Mouse (Mus musculus): ENCODE data around the gene Spink8. TPM values are rescaled to one million over a fixed set of nuclear protein-coding genes. Genes with fewer than 3 reads are reported as not detected.

The Spink8 gene
- total RNA-seq, 2 experiments from 2014 or later, result not detected

DNA sequence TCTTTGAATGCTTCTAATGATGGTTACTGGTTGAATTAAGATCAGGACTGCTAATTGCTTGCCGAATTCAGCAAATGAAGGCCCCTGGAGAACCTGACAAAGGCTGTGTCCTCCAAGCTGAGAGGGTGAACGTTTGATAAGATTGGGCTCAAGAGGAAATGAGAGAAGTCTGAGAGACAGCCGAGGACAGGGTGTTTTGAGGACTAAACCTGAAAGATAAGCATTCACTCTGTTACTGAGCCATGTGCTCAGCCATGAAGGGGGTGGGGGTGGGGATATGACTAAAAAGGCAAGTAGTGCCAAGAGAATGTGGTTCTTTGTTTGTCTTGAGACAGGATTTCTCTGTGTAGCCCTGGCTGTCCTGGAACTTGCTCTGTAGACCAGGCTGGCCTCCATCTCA, 51.0 kb downstream of the Spink8 start:
- no peak for ATAC-seq (replicated peaks; ENCODE audit: low FRiP score, poor library complexity, severe bottlenecking)

DNA sequence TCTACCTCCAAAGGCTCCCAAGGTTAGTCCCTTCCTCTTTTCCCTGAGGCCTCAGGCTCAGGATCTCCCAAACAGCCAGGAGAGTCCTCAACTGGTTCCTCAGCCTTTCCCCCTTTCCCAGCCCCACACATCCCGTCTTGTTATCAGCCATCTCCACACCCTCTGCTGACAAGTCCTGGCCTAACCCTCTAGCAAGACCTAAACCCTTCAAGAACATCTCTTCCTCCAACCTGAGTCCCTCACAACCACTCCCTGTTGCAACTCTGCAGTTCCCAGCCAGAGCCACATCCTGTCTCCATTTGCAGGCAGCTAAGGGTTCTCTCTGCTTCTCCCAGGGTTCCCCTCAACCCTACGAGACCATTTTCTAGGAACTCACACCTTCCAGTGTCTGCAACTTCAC, 54.1 kb downstream of the Spink8 start:
- ATAC-seq (replicated peaks; ENCODE audit: low FRiP score, poor library complexity, severe bottlenecking), result no peak

DNA sequence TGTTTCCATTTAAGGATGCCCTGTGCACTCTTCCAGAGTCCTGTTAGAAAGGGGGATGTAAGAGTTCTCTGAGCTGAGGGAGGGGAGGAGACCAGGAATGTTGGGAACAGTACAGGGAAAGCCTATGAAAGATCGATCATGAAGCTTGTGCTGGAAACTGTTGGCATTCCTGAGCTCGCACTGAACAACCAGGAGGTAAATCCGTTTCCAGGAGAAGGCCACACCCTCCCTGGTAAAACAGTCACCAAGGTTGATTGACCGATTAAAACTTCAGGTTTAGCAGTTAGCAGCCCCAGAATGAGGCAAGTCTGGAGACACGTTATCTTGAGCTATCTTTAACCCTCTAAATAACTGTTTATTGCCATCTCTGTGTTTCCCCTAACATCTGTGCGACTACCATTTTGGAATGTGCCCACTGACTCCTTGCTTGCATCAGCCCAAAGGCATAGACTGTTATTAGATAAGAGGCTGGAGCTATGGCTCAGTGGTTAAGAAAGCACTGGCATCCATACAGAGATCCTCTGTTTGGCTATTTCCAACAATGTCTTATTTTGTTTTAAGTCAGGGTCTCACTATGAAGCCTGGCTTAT, 59.0 kb downstream of the Spink8 start:
- ATAC-seq (replicated peaks; ENCODE audit: low FRiP score, poor library complexity, severe bottlenecking), result no peak

DNA sequence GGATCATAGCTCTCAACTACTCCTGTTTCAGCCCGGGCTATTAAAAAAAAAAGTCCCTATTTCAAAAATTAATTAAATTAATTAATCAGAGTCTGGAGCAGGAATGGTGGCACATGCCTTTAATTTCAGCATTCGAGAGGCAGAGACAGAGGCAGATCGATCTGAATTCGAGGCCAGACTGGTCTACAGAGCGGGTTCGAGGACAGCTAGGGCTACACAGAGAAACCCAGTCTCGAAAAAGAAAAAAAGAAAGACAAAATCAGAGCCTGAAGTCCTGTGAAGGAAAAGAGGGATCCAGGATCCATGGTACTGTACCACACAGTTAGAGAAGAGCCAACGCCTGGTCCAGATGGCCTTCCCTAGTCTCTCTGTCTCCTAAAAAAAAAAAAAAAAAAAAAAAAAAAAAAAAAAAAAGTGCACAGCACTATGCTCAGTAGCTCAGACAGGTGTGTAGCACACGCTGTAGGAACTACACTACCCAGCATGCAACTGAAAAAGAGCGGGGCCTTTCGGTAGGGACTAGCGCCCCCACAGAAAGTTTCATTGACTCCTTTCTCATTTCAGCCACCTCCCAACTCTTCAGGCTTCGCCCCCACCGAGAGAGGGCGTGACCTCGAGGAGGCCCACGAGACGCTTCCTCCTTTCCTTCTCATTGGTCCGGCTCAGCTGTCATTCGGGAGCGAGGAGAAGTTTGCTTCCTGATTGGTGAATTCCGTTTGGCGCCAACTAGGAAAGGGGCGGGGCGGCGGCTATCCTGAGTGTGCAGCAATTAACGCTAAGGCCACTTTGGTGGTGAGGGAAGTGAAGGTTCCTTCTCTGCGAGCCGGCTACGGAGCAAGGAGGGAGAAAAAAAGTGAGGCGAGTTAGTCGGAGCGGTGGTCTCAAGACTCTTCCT, 63.0 kb downstream of the Spink8 start, which contains the start of gene Cdc25a:
Gene Cdc25a (plus strand): TSS at position 783 of the 895 bp plus-strand sequence.
- peak; percentile 98 for ATAC-seq (replicated peaks; ENCODE audit: low FRiP score, poor library complexity, severe bottlenecking)

DNA sequence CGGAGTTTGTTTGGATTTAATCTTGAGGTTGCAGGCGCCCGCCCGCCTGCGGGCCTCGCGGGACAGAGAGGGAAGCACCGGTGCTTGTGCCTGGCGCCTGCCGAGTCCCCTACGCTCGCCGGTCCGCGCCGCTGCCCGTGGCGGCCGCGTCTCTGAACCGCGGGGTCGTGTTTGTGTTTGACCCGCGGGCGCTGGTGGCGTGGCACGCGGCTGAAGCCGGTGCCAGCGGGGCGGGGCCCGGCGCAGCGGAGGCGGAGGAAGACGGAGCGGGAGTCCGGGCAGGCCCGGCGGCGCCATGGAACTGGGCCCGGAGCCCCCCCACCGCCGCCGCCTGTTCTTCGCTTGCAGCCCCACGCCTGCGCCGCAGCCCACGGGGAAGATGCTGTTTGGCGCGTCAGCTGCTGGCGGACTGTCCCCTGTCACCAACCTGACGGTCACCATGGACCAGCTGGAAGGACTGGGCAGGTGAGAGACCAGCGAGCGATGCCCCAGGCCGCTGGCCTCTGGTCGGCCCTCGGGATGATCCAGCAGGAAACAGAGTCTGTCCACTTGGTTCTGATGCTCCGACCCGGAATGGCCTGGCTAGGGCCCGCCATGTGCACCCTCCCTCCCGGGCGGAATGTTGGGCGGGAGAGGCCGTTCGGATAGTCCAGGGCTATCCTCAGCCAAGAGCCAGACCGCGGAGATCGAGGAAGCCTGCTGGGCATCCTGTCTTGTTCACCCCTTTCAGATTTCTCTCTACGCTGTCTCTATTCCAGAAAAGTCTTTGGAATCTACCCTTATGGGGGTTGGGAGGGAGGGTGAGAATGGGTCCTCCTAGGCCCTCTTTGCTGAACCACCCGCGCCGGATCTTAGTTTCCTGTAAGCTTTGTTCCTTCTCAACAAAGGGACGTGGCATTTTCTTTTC, 63.9 kb downstream of the Spink8 start:
- ATAC-seq (replicated peaks; ENCODE audit: low FRiP score, poor library complexity, severe bottlenecking), result peak; percentile 51

Other genes starting within 250 kb of the Spink8 start
- gene Fbxw15, start 244.0 kb upstream of the Spink8 start, total RNA-seq (2015; ENCODE audit: low replicate concordance), result not detected in 2 replicates
- not detected in 2 replicates for gene Fbxw15, start 244.0 kb upstream of the Spink8 start, total RNA-seq (2017; ENCODE audit: low replicate concordance)
- not detected in 2 replicates for gene Fbxw24, start 186.2 kb upstream of the Spink8 start, total RNA-seq (2015; ENCODE audit: low replicate concordance)
- not detected in 2 replicates for gene Fbxw24, start 186.2 kb upstream of the Spink8 start, total RNA-seq (2017; ENCODE audit: low replicate concordance)
- gene Fbxw25, start 147.6 kb upstream of the Spink8 start, total RNA-seq (2015; ENCODE audit: low replicate concordance), result not detected in 2 replicates
- not detected in 2 replicates for gene Fbxw25, start 147.6 kb upstream of the Spink8 start, total RNA-seq (2017; ENCODE audit: low replicate concordance)
- not detected in 2 replicates for gene Fbxw18, start 109.6 kb upstream of the Spink8 start, total RNA-seq (2015; ENCODE audit: low replicate concordance)
- not detected in 2 replicates for gene Fbxw18, start 109.6 kb upstream of the Spink8 start, total RNA-seq (2017; ENCODE audit: low replicate concordance)
- not detected in 2 replicates for gene Fbxw26, start 66.2 kb upstream of the Spink8 start, total RNA-seq (2015; ENCODE audit: low replicate concordance)
- not detected in 2 replicates for gene Fbxw26, start 66.2 kb upstream of the Spink8 start, total RNA-seq (2017; ENCODE audit: low replicate concordance)
- not detected in 2 replicates for gene Fbxw27, start 21.6 kb upstream of the Spink8 start, total RNA-seq (2015; ENCODE audit: low replicate concordance)
- gene Fbxw27, start 21.6 kb upstream of the Spink8 start, total RNA-seq (2017; ENCODE audit: low replicate concordance), result not detected in 2 replicates
- gene Nme6, start 20.5 kb downstream of the Spink8 start, total RNA-seq (2015; ENCODE audit: low replicate concordance), result 12.2 and 18.7 TPM in 2 replicates
- gene Nme6, start 20.5 kb downstream of the Spink8 start, total RNA-seq (2017; ENCODE audit: low replicate concordance), result 9.0 and 10.0 TPM in 2 replicates
- gene Camp, start 37.3 kb downstream of the Spink8 start, total RNA-seq (2015; ENCODE audit: low replicate concordance), result 769 and 967 TPM in 2 replicates
- gene Camp, start 37.3 kb downstream of the Spink8 start, total RNA-seq (2017; ENCODE audit: low replicate concordance), result 327 and 371 TPM in 2 replicates
- gene Cdc25a, start 63.3 kb downstream of the Spink8 start, total RNA-seq (2015; ENCODE audit: low replicate concordance), result 12.2 and 19.1 TPM in 2 replicates
- gene Cdc25a, start 63.3 kb downstream of the Spink8 start, total RNA-seq (2017; ENCODE audit: low replicate concordance), result 39.5 and 40.3 TPM in 2 replicates
- gene Map4, start 119.2 kb downstream of the Spink8 start, total RNA-seq (2015; ENCODE audit: low replicate concordance), result 9.4 and 31.0 TPM in 2 replicates
- 4.1 and 5.6 TPM in 2 replicates for gene Map4, start 119.2 kb downstream of the Spink8 start, total RNA-seq (2017; ENCODE audit: low replicate concordance)